In the genomic region with DNA sequence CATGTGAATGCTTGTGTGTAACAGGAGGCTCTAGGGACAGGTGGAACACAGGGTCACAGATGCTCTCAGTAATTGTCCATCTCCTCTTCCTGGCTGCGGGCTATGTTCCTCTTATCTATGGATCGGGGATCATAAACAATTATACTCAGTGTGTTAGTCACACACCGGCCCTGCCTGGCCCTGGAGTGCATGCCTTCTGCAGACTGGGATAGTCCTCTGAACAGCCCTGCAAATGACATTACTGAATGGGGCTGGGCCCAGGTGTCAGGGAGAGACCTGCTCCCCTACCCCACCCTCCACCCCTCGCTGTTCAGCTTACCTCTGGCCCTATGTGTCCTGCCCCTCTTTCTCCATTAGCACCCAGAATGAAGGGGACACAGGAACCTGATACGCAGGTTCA, we compare ENCODE assay signal across 12 mouse cellular contexts. TPM values are rescaled to one million over a fixed set of nuclear protein-coding genes. Genes with fewer than 3 reads are reported as not detected.
DNase-seq lines count a peak whose midpoint lies in the region; ATAC-seq and TF ChIP-seq lines count a peak whose summit lies in the region.
"Had no signal": no experiment of that assay in that cellular context is flagged by ENCODE, and none has a peak within 500 bp of the region (broad histone marks: within the 10 kb centered on the region; RNA-seq: fewer than 3 reads in every experiment).

No protein-coding gene starts in this region.

- 67% methylated on average over 5 of the region's 5 CpGs for WGBS in lung, postnatal 0 days
- WGBS in hindbrain, embryonic 12.5 days, result 68% methylated on average over 5 of the region's 5 CpGs
- 60% methylated on average over 5 of the region's 5 CpGs for WGBS in liver, embryonic 13.5 days (ENCODE audit: insufficient replicate concordance)
- WGBS in small intestine, adult 2 months, result 39% methylated on average over 5 of the region's 5 CpGs

- no peak overlapping the region for H3K27ac ChIP-seq in lung, postnatal 0 days (ENCODE audit: low read length)
- H3K27ac ChIP-seq in hindbrain, embryonic 12.5 days, result no peak overlapping the region
- no peak overlapping the region for H3K27ac ChIP-seq in liver, embryonic 13.5 days
- H3K27ac ChIP-seq in small intestine, adult 2 months (ENCODE audit: insufficient read depth, low read depth, low read length), result peak overlapping the region; percentile 66
- H3K27ac ChIP-seq: embryonic facial prominence, embryonic 12.5 days; heart, embryonic 15.5 days had no signal

- H3K27me3 ChIP-seq in lung, postnatal 0 days (replicated peaks; ENCODE audit: insufficient read depth, low read length), result no peaks in the 10 kb centered on the region
- H3K27me3 ChIP-seq in hindbrain, embryonic 12.5 days, result peaks cover 4% of the 10 kb centered on the region; the same call in 1 of the 2 replicates
- no peaks in the 10 kb centered on the region for H3K27me3 ChIP-seq in liver, embryonic 13.5 days
- H3K27me3 ChIP-seq in small intestine, adult 2 months (ENCODE audit: control insufficient read depth, insufficient read depth, low read length), result no peaks in the 10 kb centered on the region
- H3K27me3 ChIP-seq: embryonic facial prominence, embryonic 12.5 days; heart, embryonic 15.5 days; kidney, embryonic 15.5 days; limb, embryonic 15.5 days had no signal

- H3K4me2 ChIP-seq in lung, postnatal 0 days (replicated peaks; ENCODE audit: low read depth, low read length), result no peak overlapping the region
- no peak overlapping the region for H3K4me2 ChIP-seq in hindbrain, embryonic 12.5 days (replicated peaks)
- no peak overlapping the region for H3K4me2 ChIP-seq in liver, embryonic 13.5 days
- H3K4me2 ChIP-seq: embryonic facial prominence, embryonic 12.5 days; heart, embryonic 15.5 days; kidney, embryonic 15.5 days; limb, embryonic 15.5 days had no signal

- no peaks in the 10 kb centered on the region for H3K36me3 ChIP-seq in lung, postnatal 0 days (ENCODE audit: insufficient read depth, low read length)
- H3K36me3 ChIP-seq in hindbrain, embryonic 12.5 days, result no peaks in the 10 kb centered on the region
- H3K36me3 ChIP-seq in liver, embryonic 13.5 days, result no peaks in the 10 kb centered on the region
- no peaks in the 10 kb centered on the region for H3K36me3 ChIP-seq in small intestine, adult 2 months (ENCODE audit: control insufficient read depth, insufficient read depth, low read length)
- H3K36me3 ChIP-seq: embryonic facial prominence, embryonic 12.5 days; heart, embryonic 15.5 days; kidney, embryonic 15.5 days; limb, embryonic 15.5 days had no signal

- no peaks in the 10 kb centered on the region; the same call in 1 of the 2 replicates for H3K4me1 ChIP-seq in lung, postnatal 0 days (ENCODE audit: insufficient read depth, low read depth, low read length)
- H3K4me1 ChIP-seq in hindbrain, embryonic 12.5 days, result peaks cover 18% of the 10 kb centered on the region
- peaks cover 4% of the 10 kb centered on the region for H3K4me1 ChIP-seq in liver, embryonic 13.5 days (replicated peaks)
- H3K4me1 ChIP-seq in small intestine, adult 2 months (ENCODE audit: control insufficient read depth, insufficient read depth, insufficient read length, low read length), result peaks cover 21% of the 10 kb centered on the region

- H3K9me3 ChIP-seq in lung, postnatal 0 days (ENCODE audit: low read length), result no peaks in the 10 kb centered on the region
- peaks cover 19% of the 10 kb centered on the region for H3K9me3 ChIP-seq in hindbrain, embryonic 12.5 days (replicated peaks)
- peaks cover 6% of the 10 kb centered on the region; the same call in 1 of the 2 replicates for H3K9me3 ChIP-seq in liver, embryonic 13.5 days (replicated peaks)
- H3K9me3 ChIP-seq: heart, embryonic 15.5 days; limb, embryonic 15.5 days had no signal

- 0 out of 2 replicates have a peak, but pooled peaks have one; percentile 8 for ATAC-seq in lung, postnatal 0 days
- peak; percentile 39; the same call in 1 of the 2 replicates for ATAC-seq in hindbrain, embryonic 12.5 days (ENCODE audit: low FRiP score)
- peak; percentile 11 for ATAC-seq in liver, embryonic 13.5 days (ENCODE audit: low read depth)
- no peak for ATAC-seq in erythroid progenitor cell, adult 5-6 weeks (replicated peaks; ENCODE audit: low FRiP score, poor library complexity, severe bottlenecking)

- H3K4me3 ChIP-seq in lung, postnatal 0 days (ENCODE audit: low read depth, low read length), result no peak overlapping the region
- no peak overlapping the region for H3K4me3 ChIP-seq in hindbrain, embryonic 12.5 days
- no peak overlapping the region for H3K4me3 ChIP-seq in liver, embryonic 13.5 days (replicated peaks)
- no peak overlapping the region for H3K4me3 ChIP-seq in small intestine, adult 2 months (ENCODE audit: low read depth, low read length)
- H3K4me3 ChIP-seq: embryonic facial prominence, embryonic 12.5 days; heart, embryonic 15.5 days; kidney, embryonic 15.5 days; limb, embryonic 15.5 days had no signal

- TF ChIP-seq CTCF in lung, postnatal 0 days (IDR thresholded peaks at IDR 0.05), result no peak
- no peak for TF ChIP-seq CTCF in small intestine, adult 2 months (IDR thresholded peaks at IDR 0.05; ENCODE audit: extremely low read depth, insufficient read length, insufficient replicate concordance, low read depth, low read length)

- DNase-seq in lung, postnatal 0 days (ENCODE audit: low spot score), result no peak
- DNase-seq in lung, postnatal 36 days, result no peak
- no peak for DNase-seq in liver, embryonic 13.5 days
- no peak for DNase-seq in urinary bladder, postnatal 36 days (ENCODE audit: low spot score in 2 of 2)
- no peak for DNase-seq in testis, postnatal 10 days (ENCODE audit: low spot score)

- no peak for TF ChIP-seq EP300 in lung, postnatal 0 days (IDR thresholded peaks at IDR 0.05)

- TF ChIP-seq POLR2A in small intestine, adult 2 months (IDR thresholded peaks at IDR 0.05; ENCODE audit: low read depth, low read length), result no peak

- H3K9ac ChIP-seq in lung, postnatal 0 days (replicated peaks; ENCODE audit: low read depth), result no peak overlapping the region
- H3K9ac ChIP-seq in hindbrain, embryonic 12.5 days, result no peak overlapping the region
- no peak overlapping the region for H3K9ac ChIP-seq in liver, embryonic 13.5 days
- H3K9ac ChIP-seq: embryonic facial prominence, embryonic 12.5 days; heart, embryonic 15.5 days; kidney, embryonic 15.5 days; limb, embryonic 15.5 days had no signal

RNA-seq across cellular contexts. Expression of gene Sept9, which starts 22.6 kb away (rescaled TPM):
- 52.5 and 56.1 TPM in 2 replicates for polyA plus RNA-seq in lung, postnatal 0 days (2015; fragmentation: Nextera tagmentation; extraction: Ambion mirVana)
- polyA plus RNA-seq in hindbrain, embryonic 12.5 days (2016; fragmentation: Nextera tagmentation; extraction: Ambion mirVana), result 165 and 179 TPM in 2 replicates
- polyA plus RNA-seq in liver, embryonic 13.5 days (2015; fragmentation: Nextera tagmentation; extraction: Ambion mirVana), result 44.1 and 55.5 TPM in 2 replicates
- 17.0 and 31.0 TPM in 2 replicates for polyA plus RNA-seq in small intestine, adult 2 months (2012; rRNA removed)
- 15.1 and 20.5 TPM in 2 replicates for total RNA-seq in erythroid progenitor cell, adult 5-6 weeks (2015; ENCODE audit: low replicate concordance)
- 16.0 and 18.6 TPM in 2 replicates for total RNA-seq in erythroid progenitor cell, adult 5-6 weeks (2017; ENCODE audit: low replicate concordance)
